Mouse (Mus musculus) Patski (cell line): ENCODE results near the gene Rbl1. TPM values are rescaled to one million over a fixed set of nuclear protein-coding genes. Genes with fewer than 3 reads are reported as not detected.
"Not testable (repeated sequence)": the region's sequence is repeated elsewhere in the genome, so short reads cannot be mapped to it uniquely, and the experiment has no call there.

Source experiments
- ATAC-seq: fragments of 100-300 bp; one replicate; pipeline ENCODE4 v1.8.0; 2021
- CTCF ChIA-PET: fragments of 350-600 bp; sonication (Branson Sonifier 250); formaldehyde crosslinking; loops from one replicate; lab custom pipeline; 2022; ENCODE audit warnings: inconsistent platforms; lab: Charles Lee
- POLR2A ChIA-PET: fragments of 350-600 bp; sonication (Branson Sonifier 250); formaldehyde crosslinking; loops from one replicate; lab custom pipeline; 2022; ENCODE audit warnings: antibody characterized with exemption, inconsistent platforms; lab: Charles Lee
- DNase-seq: peaks from one replicate; pipeline ENCODE4 v3.0.0-alpha.2; 2011; ENCODE audit warnings: low read depth, low spot score
- H3K27me3 ChIP-seq: fragments of 371-371 bp; one replicate; pipeline ENCODE4 v1.5.1; 2021
- CTCF ChIP-seq: fragments of 100-300 bp; IDR thresholded peaks from one replicate; pipeline ENCODE4 v1.5.1; 2021
- in situ Hi-C: fragments of 300-500 bp; cut with MboI; formaldehyde crosslinking; loops from 3 replicates; pipeline ENCODE4 v1.11.1; 2018; ENCODE audit warnings: low pct_unique_long_range_greater_than_20kb, mixed read lengths
- polyA plus RNA-seq: library from polyadenylated mRNA; unstranded; gene quantifications from one replicate; pipeline ENCODE4 v1.2.3, GENCODE M21; 2021

Gene Rbl1
- polyA plus RNA-seq = 14.7 TPM

- TF ChIP-seq CTCF = no peak
- CTCF ChIA-PET = interaction anchor here (0.9 to 1.7 kb wide), 4 partner anchors 9 to 83 kb away, joined by 3 to 4 read pairs (median 3); no protein-coding TSS in a partner anchor
- in situ Hi-C loops = no loop called here
- ATAC-seq (peak; percentile 70), DNase-seq (peak; percentile 64)
- POLR2A ChIA-PET = interaction anchor here (1.0 to 1.5 kb wide), 5 partner anchors 9 to 75 kb away, joined by 3 to 4 read pairs (median 3); partner anchors contain the start of genes Mroh8 and Samhd1
- H3K27me3 ChIP-seq = no peaks in the 10 kb centered on the region
Observed at GRCm38 (mm10) chr2:157204366-157205218, at the start of gene Rbl1. TSS of gene Rbl1 (minus strand) at chr2:157204534.

- ChIA-PET POLR2A (no interaction called here), CTCF (interaction anchor here (0.7 kb wide), 1 partner anchor 8 kb away, joined by 3 read pairs; no protein-coding TSS in a partner anchor)
- peaks cover 10% of the 10 kb centered on the region for H3K27me3 ChIP-seq
- ATAC-seq (no peak), DNase-seq (no peak)
- TF ChIP-seq CTCF = no peak
- in situ Hi-C loops = no loop called here
Observed at GRCm38 (mm10) chr2:157248111-157248510, 43.8 kb upstream of the Rbl1 start.

- no peak for DNase-seq
- ChIA-PET POLR2A (no interaction called here), CTCF (no interaction called here)
- no peak for ATAC-seq
- in situ Hi-C loops = no loop called here
- peaks cover 4% of the 10 kb centered on the region for H3K27me3 ChIP-seq
- TF ChIP-seq CTCF = no peak
Observed at GRCm38 (mm10) chr2:157245603-157246002, 41.3 kb upstream of the Rbl1 start.

GRCm38 (mm10) chr2:157245001-157245400 is 40.7 kb upstream of the Rbl1 start:
- CTCF ChIA-PET = no interaction called here
- DNase-seq (no peak), ATAC-seq (no peak)
- no peak for TF ChIP-seq CTCF
- POLR2A ChIA-PET = no interaction called here
- peaks cover under 1% of the 10 kb centered on the region for H3K27me3 ChIP-seq
- in situ Hi-C loops = no loop called here

- peaks cover 2% of the 10 kb centered on the region for H3K27me3 ChIP-seq
- POLR2A ChIA-PET = no interaction called here
- in situ Hi-C loops = no loop called here
- CTCF ChIA-PET = no interaction called here
- DNase-seq = no peak
- TF ChIP-seq CTCF = no peak
- no peak for ATAC-seq
Observed at GRCm38 (mm10) chr2:157235946-157236345, 31.6 kb upstream of the Rbl1 start.

- POLR2A ChIA-PET, in situ Hi-C loops, DNase-seq, ATAC-seq, H3K27me3 ChIP-seq: not testable (repeated sequence)
- CTCF ChIA-PET = interaction anchor here (0.8 kb wide), 1 partner anchor 38 kb away, joined by 3 read pairs; no protein-coding TSS in a partner anchor
Observed at GRCm38 (mm10) chr2:157221916-157222315, 17.6 kb upstream of the Rbl1 start.

- ATAC-seq (no peak), DNase-seq (no peak)
- no peak for TF ChIP-seq CTCF
- H3K27me3 ChIP-seq = peaks cover 7% of the 10 kb centered on the region
- POLR2A ChIA-PET = no interaction called here
- CTCF ChIA-PET = no interaction called here
- in situ Hi-C loops = no loop called here
Observed at GRCm38 (mm10) chr2:157220108-157220507, 15.8 kb upstream of the Rbl1 start.

GRCm38 (mm10) chr2:157211731-157212130 is 7.4 kb upstream of the Rbl1 start:
- TF ChIP-seq CTCF = no peak
- DNase-seq (no peak), ATAC-seq (no peak)
- CTCF ChIA-PET = no interaction called here
- POLR2A ChIA-PET = no interaction called here
- peaks cover 5% of the 10 kb centered on the region for H3K27me3 ChIP-seq
- in situ Hi-C loops = loop anchor here (10.0 kb wide), 1 partner anchor 53 kb away; no protein-coding TSS in a partner anchor

GRCm38 (mm10) chr2:157203459-157204365 is 622 bp downstream of the Rbl1 start:
- ATAC-seq (peak; percentile 55), DNase-seq (no peak)
- H3K27me3 ChIP-seq = no peaks in the 10 kb centered on the region
- POLR2A ChIA-PET = interaction anchor here (1.0 to 1.5 kb wide), 5 partner anchors 10 to 76 kb away, joined by 3 to 4 read pairs (median 3); partner anchors contain the start of genes Mroh8 and Samhd1
- TF ChIP-seq CTCF = peak; percentile 46
- in situ Hi-C loops = no loop called here
- CTCF ChIA-PET = interaction anchor here (0.9 to 1.7 kb wide), 2 partner anchors 10 to 12 kb away, joined by 3 to 4 read pairs; no protein-coding TSS in a partner anchor

GRCm38 (mm10) chr2:157203026-157203425 is 1.3 kb downstream of the Rbl1 start:
- in situ Hi-C loops = no loop called here
- no peak for DNase-seq
- TF ChIP-seq CTCF = no peak
- ChIA-PET POLR2A (no interaction called here), CTCF (no interaction called here)
- no peak for ATAC-seq
- no peaks in the 10 kb centered on the region for H3K27me3 ChIP-seq
